8 mouse cellular contexts compared by ENCODE assay signal in the genomic region with DNA sequence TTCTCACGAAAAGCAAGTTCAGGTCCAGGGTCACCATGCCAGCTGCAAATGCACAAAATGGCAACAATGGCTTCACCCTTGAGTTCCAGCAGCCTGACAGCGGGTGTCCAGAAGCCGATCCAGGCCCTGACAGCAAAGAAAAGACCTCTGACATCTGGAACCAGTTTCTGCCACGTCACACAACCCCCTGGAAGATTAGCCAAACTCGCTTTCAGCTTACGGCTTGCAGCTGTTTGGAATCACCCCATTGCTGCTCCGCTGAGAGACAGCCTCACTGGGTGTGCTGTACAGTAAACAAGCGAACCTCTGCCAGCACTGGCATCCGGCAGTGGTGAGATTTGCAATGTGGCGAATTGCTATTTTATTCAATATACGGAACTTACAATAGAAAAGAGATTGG. TPM values are rescaled to one million over a fixed set of nuclear protein-coding genes. Genes with fewer than 3 reads are reported as not detected.
DNase-seq lines count a peak whose midpoint lies in the region; ATAC-seq and TF ChIP-seq lines count a peak whose summit lies in the region.

No protein-coding gene starts in this region.

- TF ChIP-seq CTCF in liver, postnatal 0 days (IDR thresholded peaks at IDR 0.05; ENCODE audit: low read depth): no peak

- no peaks in the 10 kb centered on the region for H3K36me3 ChIP-seq in liver, postnatal 0 days (replicated peaks; ENCODE audit: insufficient read depth, low read length)

- peak; percentile 54 for DNase-seq in urinary bladder, postnatal 14 days (ENCODE audit: low spot score)
- DNase-seq in urinary bladder, postnatal 4 days (ENCODE audit: low spot score in 2 of 2): no peak
- DNase-seq in heart, adult 8-10 months (ENCODE audit: low spot score): peak; percentile 70
- peak; percentile 68 to 76 for DNase-seq in kidney, postnatal 4 days
- no peak for DNase-seq in left cerebral cortex, adult 11 months (ENCODE audit: low spot score)
- no peak for DNase-seq in thymus, postnatal 36 days
- DNase-seq in liver, postnatal 0 days: no peak

- 81% methylated on average over 11 of the region's 11 CpGs for WGBS in liver, postnatal 0 days (ENCODE audit: insufficient replicate concordance)

- H3K4me3 ChIP-seq in liver, postnatal 0 days (ENCODE audit: low read depth, low read length): no peak overlapping the region

- H3K4me2 ChIP-seq in liver, postnatal 0 days (ENCODE audit: low read depth, low read length): no peak overlapping the region

- TF ChIP-seq EP300 in liver, postnatal 0 days (IDR thresholded peaks at IDR 0.05; ENCODE audit: low read depth): no peak

- H3K9me3 ChIP-seq in liver, postnatal 0 days (ENCODE audit: low read length): no peaks in the 10 kb centered on the region

- ATAC-seq in monocyte, adult 5-6 weeks (replicated peaks; ENCODE audit: insufficient number of reproducible peaks, low FRiP score, low TSS enrichment, poor library complexity, severe bottlenecking): no peak
- ATAC-seq in liver, postnatal 0 days: no peak

- H3K4me1 ChIP-seq in liver, postnatal 0 days (ENCODE audit: insufficient read depth): no peaks in the 10 kb centered on the region

- H3K27ac ChIP-seq in liver, postnatal 0 days (ENCODE audit: low read depth): no peak overlapping the region

- H3K9ac ChIP-seq in liver, postnatal 0 days (replicated peaks): no peak overlapping the region

- no peaks in the 10 kb centered on the region for H3K27me3 ChIP-seq in liver, postnatal 0 days (ENCODE audit: insufficient read depth, low read length)

RNA-seq across cellular contexts. Expression of a gene that starts 18.8 kb away (rescaled TPM):
- 1 to 10 TPM; 2.1 to 3.6 (median 2.8) TPM for total RNA-seq in heart, adult 8-10 months (2022)
- 0.85 to 3.6 TPM (median 1.7 TPM) in 3 replicates for total RNA-seq in monocyte, adult 5-6 weeks (2017)
- 0.76 and 1.1 TPM in 2 replicates for polyA plus RNA-seq in liver, postnatal 0 days (2015; fragmentation: Nextera tagmentation; extraction: Ambion mirVana)

Comparison
In these comparisons a context has a peak if more than half of its experiments do, and no peak if none do; other contexts are left out.
1. DNase-seq: peak in urinary bladder, postnatal 14 days (single experiment), heart, adult 8-10 months (single experiment) and kidney, postnatal 4 days (2 of 2); none in urinary bladder, postnatal 4 days (0 of 2), left cerebral cortex, adult 11 months (single experiment), thymus, postnatal 36 days (0 of 2) and liver, postnatal 0 days (single experiment).